Comparison of ENCODE assay signal across 26 mouse cellular contexts in the genomic region with DNA sequence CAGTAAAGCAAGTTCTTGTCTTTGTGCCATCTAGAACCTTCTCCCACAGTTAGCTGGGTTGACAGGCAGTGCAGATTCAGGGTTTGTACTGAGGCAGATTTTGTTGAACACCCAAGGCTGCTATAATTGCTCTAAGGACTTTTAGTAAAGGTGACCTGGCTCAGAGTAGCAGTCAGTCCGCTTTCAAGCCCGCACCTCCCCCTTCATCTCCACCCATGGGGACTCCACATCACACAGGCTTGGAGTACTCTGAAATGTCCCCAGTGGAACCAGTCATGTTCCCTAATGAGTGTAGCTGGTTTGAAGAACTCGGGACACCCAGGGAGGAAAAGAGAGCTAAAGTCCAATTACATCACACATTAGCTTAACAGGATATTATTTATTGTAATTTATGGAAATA.
DNase-seq lines count a peak whose midpoint lies in the region; ATAC-seq lines count a peak whose summit lies in the region.
"Had no signal": no experiment of that assay in that cellular context is flagged by ENCODE, and none has a peak within 500 bp of the region (broad histone marks: within the 10 kb centered on the region; RNA-seq: fewer than 3 reads in every experiment).

No protein-coding gene starts in this region.

- DNase-seq in forebrain, embryonic 10.5 days (ENCODE audit: extremely low spot score, low spot score): no peak
- DNase-seq in forebrain, embryonic 11.5 days (ENCODE audit: low spot score): no peak
- DNase-seq in heart, adult 11 months: peak; percentile 60
- no peak for DNase-seq in heart, adult 9 months (ENCODE audit: low spot score in 2 of 2)
- no peak for DNase-seq in midbrain, embryonic 14.5 days
- DNase-seq: adrenal gland, adult 8-10 months; adrenal gland, postnatal 14 days; adrenal gland, postnatal 36 days; B cell, adult 2 months; cerebellum, adult 11 months; cerebellum, adult 18-20 months; cerebellum, adult 8-10 months; cerebellum, adult 9-11 months; cerebellum, postnatal 14 days; cerebellum, postnatal 36 days; embryo, embryonic 11 days had no signal

- 0 out of 2 replicates have a peak, but pooled peaks cover 5% of the 10 kb centered on the region for H3K4me1 ChIP-seq in forebrain, embryonic 13.5 days
- H3K4me1 ChIP-seq in forebrain, embryonic 10.5 days: peaks cover 9% of the 10 kb centered on the region
- peaks cover 28% of the 10 kb centered on the region for H3K4me1 ChIP-seq in forebrain, embryonic 15.5 days
- H3K4me1 ChIP-seq in forebrain, embryonic 11.5 days (replicated peaks; ENCODE audit: control insufficient read depth, insufficient read depth, low read length): no peaks in the 10 kb centered on the region
- H3K4me1 ChIP-seq in midbrain, embryonic 15.5 days: peaks cover 11% of the 10 kb centered on the region
- peaks cover 9% of the 10 kb centered on the region; the same call in 1 of the 2 replicates for H3K4me1 ChIP-seq in midbrain, embryonic 14.5 days (ENCODE audit: control insufficient read depth, insufficient read depth, low read length)

- no peaks in the 10 kb centered on the region for H3K36me3 ChIP-seq in forebrain, embryonic 13.5 days (ENCODE audit: poor library complexity, severe bottlenecking)
- no peaks in the 10 kb centered on the region for H3K36me3 ChIP-seq in forebrain, embryonic 10.5 days (replicated peaks)
- no peaks in the 10 kb centered on the region for H3K36me3 ChIP-seq in forebrain, embryonic 15.5 days
- no peaks in the 10 kb centered on the region for H3K36me3 ChIP-seq in forebrain, embryonic 11.5 days (ENCODE audit: control insufficient read depth, insufficient read depth, low read length)
- H3K36me3 ChIP-seq in midbrain, embryonic 15.5 days (replicated peaks): no peaks in the 10 kb centered on the region
- H3K36me3 ChIP-seq in midbrain, embryonic 14.5 days (ENCODE audit: control insufficient read depth, insufficient read depth, low read length): no peaks in the 10 kb centered on the region
- H3K36me3 ChIP-seq: embryonic facial prominence, embryonic 13.5 days; embryonic facial prominence, embryonic 15.5 days; G1E had no signal

- H3K4me2 ChIP-seq in forebrain, embryonic 13.5 days: no peak overlapping the region
- no peak overlapping the region for H3K4me2 ChIP-seq in forebrain, embryonic 15.5 days (replicated peaks)
- no peak overlapping the region for H3K4me2 ChIP-seq in forebrain, embryonic 11.5 days (ENCODE audit: low read depth, low read length, severe bottlenecking)
- H3K4me2 ChIP-seq in midbrain, embryonic 15.5 days: no peak overlapping the region
- no peak overlapping the region for H3K4me2 ChIP-seq in midbrain, embryonic 14.5 days (ENCODE audit: low read length)
- H3K4me2 ChIP-seq: embryonic facial prominence, embryonic 13.5 days; embryonic facial prominence, embryonic 15.5 days had no signal

- ATAC-seq in forebrain, embryonic 13.5 days: peak; percentile 67
- peak; percentile 60 for ATAC-seq in forebrain, embryonic 15.5 days (replicated peaks)
- ATAC-seq in forebrain, embryonic 11.5 days (replicated peaks; ENCODE audit: low FRiP score): no peak
- 0 out of 2 replicates have a peak, but pooled peaks have one; percentile 19 for ATAC-seq in midbrain, embryonic 15.5 days (replicated peaks)
- no peak for ATAC-seq in midbrain, embryonic 14.5 days (ENCODE audit: low FRiP score, low TSS enrichment)
- ATAC-seq: activated CD4-positive, CD25-positive, alpha-beta regulatory T cell, adult 4 months; CD4-positive, CD25-positive, alpha-beta regulatory T cell, adult 4 months; Patski had no signal

- H3K4me3 ChIP-seq in forebrain, embryonic 13.5 days: no peak overlapping the region
- no peak overlapping the region for H3K4me3 ChIP-seq in forebrain, embryonic 10.5 days
- no peak overlapping the region for H3K4me3 ChIP-seq in forebrain, embryonic 15.5 days
- no peak overlapping the region for H3K4me3 ChIP-seq in forebrain, embryonic 11.5 days (ENCODE audit: low read depth, low read length)
- no peak overlapping the region for H3K4me3 ChIP-seq in midbrain, embryonic 15.5 days
- no peak overlapping the region for H3K4me3 ChIP-seq in midbrain, embryonic 14.5 days (replicated peaks; ENCODE audit: low read depth, low read length)
- H3K4me3 ChIP-seq: embryonic facial prominence, embryonic 13.5 days; embryonic facial prominence, embryonic 15.5 days; erythroblast, embryonic 14.5 days had no signal

- WGBS in forebrain, embryonic 13.5 days: 68% methylated on average over 3 of the region's 3 CpGs
- 85% methylated on average over 3 of the region's 3 CpGs for WGBS in forebrain, embryonic 10.5 days
- 65% methylated on average over 3 of the region's 3 CpGs for WGBS in forebrain, embryonic 15.5 days
- 87% methylated on average over 3 of the region's 3 CpGs for WGBS in forebrain, embryonic 11.5 days
- WGBS in midbrain, embryonic 15.5 days: 56% methylated on average over 3 of the region's 3 CpGs
- 58% methylated on average over 3 of the region's 3 CpGs for WGBS in midbrain, embryonic 14.5 days

- H3K27ac ChIP-seq in forebrain, embryonic 13.5 days: no peak overlapping the region
- H3K27ac ChIP-seq in forebrain, embryonic 10.5 days: no peak overlapping the region
- peak overlapping the region; percentile 22; the same call in 1 of the 2 replicates for H3K27ac ChIP-seq in forebrain, embryonic 15.5 days (replicated peaks)
- no peak overlapping the region for H3K27ac ChIP-seq in forebrain, embryonic 11.5 days (ENCODE audit: low read depth, low read length)
- H3K27ac ChIP-seq in midbrain, embryonic 15.5 days: no peak overlapping the region
- H3K27ac ChIP-seq in midbrain, embryonic 14.5 days (replicated peaks; ENCODE audit: low read depth, low read length): no peak overlapping the region
- H3K27ac ChIP-seq: embryonic facial prominence, embryonic 13.5 days; embryonic facial prominence, embryonic 15.5 days had no signal

- H3K9me3 ChIP-seq in forebrain, embryonic 13.5 days (replicated peaks): no peaks in the 10 kb centered on the region
- no peaks in the 10 kb centered on the region for H3K9me3 ChIP-seq in forebrain, embryonic 10.5 days
- H3K9me3 ChIP-seq in forebrain, embryonic 15.5 days: no peaks in the 10 kb centered on the region
- H3K9me3 ChIP-seq in forebrain, embryonic 11.5 days (ENCODE audit: control insufficient read depth, low read length): no peaks in the 10 kb centered on the region
- H3K9me3 ChIP-seq in midbrain, embryonic 15.5 days: no peaks in the 10 kb centered on the region
- no peaks in the 10 kb centered on the region for H3K9me3 ChIP-seq in midbrain, embryonic 14.5 days (ENCODE audit: control insufficient read depth, low read length)
- H3K9me3 ChIP-seq: embryonic facial prominence, embryonic 13.5 days; embryonic facial prominence, embryonic 15.5 days had no signal

- no peak overlapping the region for H3K9ac ChIP-seq in forebrain, embryonic 13.5 days
- H3K9ac ChIP-seq in forebrain, embryonic 15.5 days (replicated peaks): no peak overlapping the region
- no peak overlapping the region for H3K9ac ChIP-seq in forebrain, embryonic 11.5 days (ENCODE audit: low read length)
- H3K9ac ChIP-seq in midbrain, embryonic 15.5 days: no peak overlapping the region
- no peak overlapping the region for H3K9ac ChIP-seq in midbrain, embryonic 14.5 days (replicated peaks; ENCODE audit: low read length)
- H3K9ac ChIP-seq: embryonic facial prominence, embryonic 13.5 days; embryonic facial prominence, embryonic 15.5 days had no signal

- H3K27me3 ChIP-seq in forebrain, embryonic 13.5 days: no peaks in the 10 kb centered on the region
- H3K27me3 ChIP-seq in forebrain, embryonic 10.5 days (ENCODE audit: poor library complexity, severe bottlenecking): no peaks in the 10 kb centered on the region
- H3K27me3 ChIP-seq in forebrain, embryonic 15.5 days: no peaks in the 10 kb centered on the region
- no peaks in the 10 kb centered on the region for H3K27me3 ChIP-seq in forebrain, embryonic 11.5 days (ENCODE audit: control insufficient read depth, insufficient read depth, low read length)
- H3K27me3 ChIP-seq in midbrain, embryonic 15.5 days (replicated peaks): no peaks in the 10 kb centered on the region
- no peaks in the 10 kb centered on the region for H3K27me3 ChIP-seq in midbrain, embryonic 14.5 days (ENCODE audit: control insufficient read depth, insufficient read depth, low read length)
- H3K27me3 ChIP-seq: Patski had no signal

Comparison
In these comparisons a context has a peak if more than half of its experiments do, and no peak if none do; other contexts are left out.
1. ATAC-seq: peak in forebrain, embryonic 13.5 days (single experiment), forebrain, embryonic 15.5 days (single experiment) and midbrain, embryonic 15.5 days (single experiment); none in forebrain, embryonic 11.5 days (single experiment) and midbrain, embryonic 14.5 days (single experiment).